Mouse (Mus musculus) heart, postnatal 10 days (tissue): ENCODE results near the gene Galnt17. TPM values are rescaled to one million over a fixed set of nuclear protein-coding genes. Genes with fewer than 3 reads are reported as not detected.

Experiments
- DNase-seq, 2 experiments: peaks; one replicate each; pipeline ENCODE4 v3.0.0; 2021
- intact Hi-C: fragments of 180-260 bp; cut with DNase I; formaldehyde crosslinking; loops from one replicate; pipeline ENCODE4 v1.15.1; 2025
- total RNA-seq, 2 experiments: library from RNA; stranded (reverse); gene quantifications; 2 replicates each; pipeline ENCODE4 v1.2.3; 2021

The Galnt17 gene
- total RNA-seq, 2 experiments from 2014 or later, result 4.0 to 6.2 TPM

- DNase-seq, result no peak
- intact Hi-C loops, result loop anchor here (2.0 kb wide), 1 partner anchor 16 kb away; no protein-coding TSS in a partner anchor
These were observed 59.9 kb downstream of the Galnt17 start for GRCm38 (mm10) chr5:131248416-131248815.

DNA sequence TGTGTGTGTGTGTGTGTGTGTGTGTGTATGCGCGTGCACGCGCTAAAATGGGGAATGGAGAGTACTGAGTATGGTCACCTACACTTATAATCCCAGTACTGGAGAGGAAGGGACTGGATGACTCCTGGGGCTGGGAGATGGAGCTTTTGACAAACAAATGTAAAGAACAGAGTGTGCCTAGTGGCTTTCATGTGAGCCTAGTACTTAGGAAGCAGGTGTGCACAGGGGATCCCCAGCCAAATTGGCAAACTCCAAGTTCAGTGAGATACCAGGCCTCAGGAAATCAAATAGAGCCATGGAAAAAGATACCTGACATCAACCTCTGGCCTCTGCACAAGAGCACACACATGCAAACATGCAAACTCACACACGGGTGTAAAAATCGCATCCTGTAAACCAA lies 61.7 kb downstream of the Galnt17 start:
- no peak for DNase-seq
- intact Hi-C loops, result no loop called here

- intact Hi-C loops, result no loop called here
- DNase-seq, result peak; percentile 23 to 25
These were observed 66.6 kb downstream of the Galnt17 start for GRCm38 (mm10) chr5:131241689-131242088.

DNA sequence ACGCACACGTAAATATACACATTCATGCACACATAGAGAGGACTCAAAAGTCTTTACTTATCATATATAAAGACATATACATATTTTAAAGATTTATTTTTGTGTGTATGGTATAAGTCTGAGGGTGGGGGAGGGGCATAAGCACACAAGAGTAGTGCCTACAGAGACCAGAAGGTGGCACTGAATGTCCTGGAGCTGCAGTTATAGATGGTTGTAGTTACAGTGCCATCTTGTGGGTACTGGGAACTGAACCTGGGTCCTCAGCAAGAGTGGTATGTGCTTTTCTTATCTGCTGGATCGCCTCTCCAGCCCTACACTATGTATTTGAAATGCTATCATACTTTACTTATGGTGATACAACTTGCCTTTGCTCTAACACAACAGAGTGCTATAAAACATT lies 68.5 kb downstream of the Galnt17 start:
- intact Hi-C loops, result no loop called here

GRCm38 (mm10) chr5:131236906-131237305 lies 71.4 kb downstream of the Galnt17 start:
- no peak for DNase-seq
- intact Hi-C loops, result no loop called here

More for the DNA sequence above, 68.5 kb downstream of the Galnt17 start:
- no peak for DNase-seq

GRCm38 (mm10) chr5:131233828-131234227 lies 74.5 kb downstream of the Galnt17 start:
- DNase-seq, result peak; percentile 75
- intact Hi-C loops, result loop anchor here (2.0 to 5.0 kb wide), 2 partner anchors 15 to 73 kb away; partner anchors contain the start of gene Galnt17

- DNase-seq, result peak; percentile 44 to 56
- intact Hi-C loops, result loop anchor here (5.0 kb wide), 1 partner anchor 76 kb away; the partner anchor contains the start of gene Galnt17
These were observed 77.2 kb downstream of the Galnt17 start for GRCm38 (mm10) chr5:131231060-131231459.

- intact Hi-C loops, result loop anchor here (5.0 kb wide), 1 partner anchor 78 kb away; the partner anchor contains the start of gene Galnt17
- DNase-seq, result no peak
These were observed 78.6 kb downstream of the Galnt17 start for GRCm38 (mm10) chr5:131229744-131230143.

GRCm38 (mm10) chr5:131223416-131223815 lies 84.9 kb downstream of the Galnt17 start:
- intact Hi-C loops, result no loop called here
- DNase-seq, result no peak

GRCm38 (mm10) chr5:131222498-131223244 lies 85.6 kb downstream of the Galnt17 start:
- intact Hi-C loops, result no loop called here
- no peak for DNase-seq

GRCm38 (mm10) chr5:131218221-131218620 lies 90.1 kb downstream of the Galnt17 start:
- intact Hi-C loops, result no loop called here

GRCm38 (mm10) chr5:131211618-131212017 lies 96.7 kb downstream of the Galnt17 start:
- DNase-seq, result no peak
- intact Hi-C loops, result no loop called here

More at GRCm38 (mm10) chr5:131218221-131218620, 90.1 kb downstream of the Galnt17 start:
- no peak for DNase-seq

- DNase-seq, result no peak
These were observed 107.2 kb downstream of the Galnt17 start for GRCm38 (mm10) chr5:131201146-131201545.

DNA sequence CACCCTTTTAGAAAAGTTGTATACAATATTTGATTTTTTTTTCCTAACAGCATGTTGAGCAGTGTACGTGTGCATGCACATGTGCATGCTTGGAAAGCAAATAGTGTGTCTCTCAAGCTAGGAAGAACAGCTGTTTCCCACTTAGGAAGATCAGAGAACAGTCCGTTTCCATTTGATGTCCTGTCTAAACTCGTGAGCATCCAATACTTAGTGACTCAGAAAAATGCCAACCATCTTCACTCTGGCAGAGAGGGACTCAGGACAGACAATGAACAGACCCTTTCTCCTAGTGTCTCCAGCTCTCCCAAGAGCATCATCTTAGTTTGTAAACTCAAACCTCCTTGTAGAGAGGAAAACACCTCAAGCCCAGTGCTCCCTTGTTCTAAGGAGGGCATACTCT lies 116.0 kb downstream of the Galnt17 start:
- intact Hi-C loops, result no loop called here
- DNase-seq, result no peak

More at GRCm38 (mm10) chr5:131201146-131201545, 107.2 kb downstream of the Galnt17 start:
- intact Hi-C loops, result no loop called here

DNA sequence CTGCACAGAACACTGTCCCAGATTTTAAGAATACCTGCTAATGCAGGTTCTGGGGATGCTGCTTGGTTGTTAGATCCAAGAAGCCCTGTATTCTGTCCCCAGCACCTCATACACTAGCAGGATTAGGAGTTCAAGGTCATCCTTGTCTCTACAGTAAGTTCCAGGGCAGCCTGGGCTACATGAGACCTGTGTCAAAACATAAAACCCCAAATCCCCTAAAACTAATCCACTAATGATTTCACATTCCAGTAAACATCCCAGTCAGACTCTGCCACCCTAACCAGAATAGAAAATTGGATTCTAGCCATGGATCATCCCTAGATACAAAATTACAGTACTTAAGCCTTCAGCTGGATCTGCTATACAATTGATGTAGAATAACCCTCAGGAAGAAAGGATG lies 123.7 kb downstream of the Galnt17 start:
- DNase-seq, result no peak
- intact Hi-C loops, result no loop called here

GRCm38 (mm10) chr5:131181231-131181630 lies 127.1 kb downstream of the Galnt17 start:
- intact Hi-C loops, result no loop called here
- peak; percentile 43 to 54 for DNase-seq

DNA sequence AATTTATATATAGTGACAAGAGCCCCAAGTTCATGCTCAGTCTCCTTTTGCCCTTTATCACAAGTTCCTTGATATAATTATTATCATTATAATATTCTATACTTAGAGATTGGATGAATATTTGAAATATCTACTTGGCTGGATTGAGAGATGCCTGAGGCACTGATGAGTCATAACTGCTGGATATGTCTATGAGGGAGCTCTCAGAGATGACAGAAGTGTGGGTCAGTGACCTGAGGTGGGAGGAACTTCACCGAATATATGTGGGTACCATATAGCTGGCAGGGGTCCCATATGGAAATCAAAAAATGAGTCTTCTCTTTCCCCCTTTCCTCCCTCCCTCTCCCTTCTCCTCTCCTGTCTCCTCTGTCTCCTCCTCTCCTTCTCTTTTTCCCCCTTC lies 127.5 kb downstream of the Galnt17 start:
- no peak for DNase-seq
- intact Hi-C loops, result no loop called here

DNA sequence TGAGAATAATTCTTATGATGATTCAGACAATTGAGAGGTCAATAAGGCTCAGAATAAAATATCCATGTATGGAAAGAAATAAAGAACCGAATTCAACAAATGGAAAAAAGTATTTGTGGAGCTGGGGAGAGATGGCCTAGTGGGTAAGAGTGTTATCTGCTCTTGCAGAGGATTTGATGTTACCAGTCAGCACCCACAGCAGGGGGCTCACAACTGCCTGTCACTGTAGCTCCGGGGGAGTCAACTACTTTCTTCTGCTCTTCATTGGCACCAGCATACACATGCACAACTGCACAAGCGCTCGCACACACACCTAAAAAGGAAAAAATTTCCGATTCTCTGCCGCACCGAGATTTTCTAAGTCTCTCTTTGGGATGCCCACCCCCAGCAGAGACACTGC lies 130.4 kb downstream of the Galnt17 start:
- intact Hi-C loops, result no loop called here
- DNase-seq, result no peak

GRCm38 (mm10) chr5:131177168-131177567 lies 131.1 kb downstream of the Galnt17 start:
- DNase-seq, result no peak
- intact Hi-C loops, result no loop called here

DNA sequence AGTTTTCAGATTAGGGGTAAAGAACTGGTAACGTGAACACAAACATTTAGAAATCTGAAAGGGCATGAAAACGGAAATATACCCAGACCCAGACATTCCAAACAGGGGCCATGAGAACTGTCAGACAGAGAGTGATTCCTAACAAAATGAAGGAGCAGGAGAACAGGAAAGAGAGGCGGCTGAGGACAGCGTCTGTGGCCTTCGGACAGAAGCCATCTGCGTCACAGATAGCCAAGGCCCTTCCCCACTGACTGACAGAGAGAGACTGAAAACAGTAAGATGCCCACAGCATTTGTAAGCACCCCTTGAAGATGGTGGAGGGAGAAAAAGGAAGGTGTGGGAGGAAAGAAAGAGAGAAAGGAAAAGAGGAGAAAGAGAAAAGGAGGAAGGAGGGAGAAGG lies 139.1 kb downstream of the Galnt17 start:
- intact Hi-C loops, result no loop called here
- DNase-seq, result no peak

DNA sequence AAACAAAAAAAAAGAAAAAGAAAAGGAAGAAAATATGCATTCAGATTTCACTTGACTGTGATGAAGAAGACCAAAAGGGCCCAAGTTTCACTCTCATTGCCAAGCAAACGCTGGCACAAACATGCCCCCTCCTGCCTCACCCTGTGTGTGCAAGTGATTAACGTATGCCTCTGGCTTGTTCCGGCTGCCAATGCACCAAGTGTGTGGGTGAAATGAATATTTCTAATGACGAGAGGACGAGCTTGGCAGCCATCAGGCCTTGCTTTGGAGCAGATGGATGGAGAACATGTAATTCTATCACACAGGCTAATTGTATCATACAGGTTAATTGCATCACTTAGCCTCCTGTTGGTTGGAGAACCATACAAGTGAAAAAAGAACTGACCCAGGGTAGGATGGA lies 140.9 kb downstream of the Galnt17 start:
- DNase-seq, result no peak
- intact Hi-C loops, result no loop called here

GRCm38 (mm10) chr5:131165681-131166080 lies 142.6 kb downstream of the Galnt17 start:
- intact Hi-C loops, result no loop called here
- DNase-seq, result no peak
